Mouse (Mus musculus) frontal cortex, postnatal 10 days (tissue): Measurements from ENCODE around the gene Tcf21.

ENCODE experiments used
- DNase-seq, 2 experiments: peaks; one replicate each; pipeline ENCODE4 v3.0.0; 2022; ENCODE audit warnings: low spot score in 2 of 2, mixed read lengths in 1 of 2

The Tcf21 gene

DNA sequence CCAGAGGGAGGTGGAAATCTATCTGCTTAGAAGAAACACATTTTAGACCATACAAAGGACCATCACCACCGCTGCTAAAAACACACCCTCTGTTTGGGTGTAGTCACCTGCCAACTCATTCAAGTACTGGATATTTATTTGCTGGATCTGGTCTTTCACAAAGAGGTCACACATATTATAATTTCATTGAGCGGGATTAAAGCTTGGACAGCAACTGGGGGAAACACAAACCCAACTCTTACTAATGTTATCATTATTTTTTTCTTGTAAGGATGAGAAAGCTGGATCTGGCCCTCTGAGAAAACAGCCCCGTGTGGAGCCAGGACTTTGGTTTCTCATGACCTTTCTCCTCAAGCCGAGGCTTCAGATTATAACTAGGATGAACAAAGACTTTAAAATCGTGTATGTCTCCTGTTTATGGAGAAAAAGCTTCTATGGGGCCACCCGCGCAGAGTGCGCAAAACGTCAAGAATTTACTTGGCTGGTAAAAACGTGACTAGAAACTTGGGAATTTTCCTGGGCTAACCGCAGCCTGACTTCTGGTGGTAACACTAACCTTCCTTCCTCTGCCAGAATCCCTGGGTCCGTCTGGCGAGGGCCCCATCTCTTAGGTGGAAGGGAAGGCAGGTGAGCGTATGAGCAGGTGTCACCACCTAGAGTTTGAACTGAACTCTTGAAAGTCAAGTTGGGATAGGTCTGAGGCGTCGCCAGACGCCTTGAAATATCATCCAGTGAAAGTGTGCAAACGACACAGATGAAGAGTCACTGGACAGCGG, 4.3 kb downstream of the Tcf21 start:
- no peak for DNase-seq

- no peak for DNase-seq
Measured at GRCm38 (mm10) chr10:22814771-22815170, 5.2 kb downstream of the Tcf21 start.

DNA sequence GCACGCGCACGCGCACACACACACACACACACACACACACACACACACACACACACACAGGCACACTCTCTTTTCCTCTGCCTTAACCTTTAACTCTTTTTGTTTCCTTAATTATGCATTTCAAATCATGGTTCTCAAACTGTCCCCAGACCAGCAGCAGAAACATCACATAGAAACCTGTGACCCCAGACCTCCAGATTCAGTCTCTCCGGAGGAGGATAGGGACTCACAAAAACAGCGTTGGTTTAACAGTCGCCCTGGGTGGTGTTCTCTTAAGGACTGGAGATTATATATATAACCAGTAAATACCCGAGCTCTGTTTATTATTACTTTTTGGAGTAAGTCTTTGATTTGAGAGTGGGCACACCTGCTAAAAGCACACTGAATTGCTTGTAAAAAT, 5.7 kb downstream of the Tcf21 start:
- DNase-seq, result no peak

DNA sequence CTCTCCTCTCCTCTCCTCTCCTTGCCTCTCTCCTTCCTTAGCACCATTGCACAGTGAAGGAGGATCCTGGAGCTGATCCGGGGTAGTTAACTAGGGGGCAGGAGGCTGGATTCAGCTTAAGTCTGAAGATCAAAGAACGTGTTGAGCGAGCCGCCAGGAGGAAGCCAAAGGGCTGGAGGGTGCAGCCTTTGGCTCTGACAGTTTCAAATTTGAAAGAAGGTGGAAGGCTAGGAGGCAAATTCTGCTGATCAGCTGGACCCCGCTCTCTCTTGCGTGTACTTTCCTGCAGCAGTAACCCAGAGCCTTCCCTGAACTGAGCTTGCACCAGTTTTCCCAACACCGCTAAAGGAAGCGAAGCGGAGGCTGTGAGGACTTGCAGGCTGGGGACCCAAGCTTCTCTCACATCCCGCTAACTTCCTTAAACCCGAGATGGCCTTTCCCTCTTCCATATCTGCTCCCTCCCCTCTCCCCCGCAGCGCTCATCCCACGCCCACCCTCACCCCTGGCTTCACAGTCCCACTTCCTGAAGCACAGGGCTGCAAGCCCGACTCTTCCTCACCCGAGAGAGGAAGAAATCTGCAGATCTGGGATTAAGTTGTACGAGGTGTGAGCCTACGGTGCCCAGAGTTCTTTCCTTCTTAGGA, 6.5 kb downstream of the Tcf21 start:
- no peak for DNase-seq

DNA sequence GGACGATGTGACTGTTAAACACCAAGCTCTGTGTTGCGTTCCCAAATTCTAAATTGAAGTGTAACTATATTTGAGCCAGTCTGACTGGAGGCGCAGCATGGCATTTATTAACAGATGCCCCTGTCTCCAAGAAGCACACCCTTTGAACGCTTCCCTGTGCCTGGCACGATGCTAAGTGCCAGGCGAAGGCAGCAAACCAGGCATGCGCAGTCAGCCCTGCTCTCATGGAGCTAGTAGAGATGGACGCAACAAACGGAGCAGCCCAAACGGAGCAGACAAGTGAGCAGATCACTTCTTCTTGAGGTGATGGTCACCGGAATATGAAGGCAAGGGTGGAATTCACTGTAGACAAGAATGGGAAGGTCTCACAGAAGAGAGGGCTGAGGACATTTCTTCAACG, 8.1 kb downstream of the Tcf21 start:
- DNase-seq, result no peak

- no peak for DNase-seq
Measured at GRCm38 (mm10) chr10:22782684-22783083, 37.3 kb downstream of the Tcf21 start.

- no peak for DNase-seq
Measured at GRCm38 (mm10) chr10:22781466-22781865, 38.5 kb downstream of the Tcf21 start.

DNA sequence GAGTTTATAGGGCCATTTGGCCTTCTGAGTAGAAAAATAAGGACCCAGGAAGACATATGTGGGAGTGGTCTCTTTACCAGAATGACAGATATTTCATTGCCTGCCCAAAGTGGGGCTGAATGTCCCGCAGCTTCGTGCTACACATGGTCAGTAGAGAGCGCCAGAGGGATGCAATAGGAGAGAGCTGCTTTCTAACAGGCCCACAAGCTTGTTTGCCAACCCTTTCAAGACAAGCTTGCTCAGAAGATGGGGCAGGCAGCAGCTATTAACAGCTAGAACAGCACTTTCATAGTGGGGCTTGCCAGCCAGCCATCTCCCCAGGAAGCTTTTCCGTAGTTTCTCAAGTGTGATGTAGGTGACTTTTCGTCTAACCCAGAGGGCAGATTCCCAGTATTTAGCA, 42.0 kb downstream of the Tcf21 start:
- DNase-seq, result peak in 1 of 2 experiments; percentile 16

DNA sequence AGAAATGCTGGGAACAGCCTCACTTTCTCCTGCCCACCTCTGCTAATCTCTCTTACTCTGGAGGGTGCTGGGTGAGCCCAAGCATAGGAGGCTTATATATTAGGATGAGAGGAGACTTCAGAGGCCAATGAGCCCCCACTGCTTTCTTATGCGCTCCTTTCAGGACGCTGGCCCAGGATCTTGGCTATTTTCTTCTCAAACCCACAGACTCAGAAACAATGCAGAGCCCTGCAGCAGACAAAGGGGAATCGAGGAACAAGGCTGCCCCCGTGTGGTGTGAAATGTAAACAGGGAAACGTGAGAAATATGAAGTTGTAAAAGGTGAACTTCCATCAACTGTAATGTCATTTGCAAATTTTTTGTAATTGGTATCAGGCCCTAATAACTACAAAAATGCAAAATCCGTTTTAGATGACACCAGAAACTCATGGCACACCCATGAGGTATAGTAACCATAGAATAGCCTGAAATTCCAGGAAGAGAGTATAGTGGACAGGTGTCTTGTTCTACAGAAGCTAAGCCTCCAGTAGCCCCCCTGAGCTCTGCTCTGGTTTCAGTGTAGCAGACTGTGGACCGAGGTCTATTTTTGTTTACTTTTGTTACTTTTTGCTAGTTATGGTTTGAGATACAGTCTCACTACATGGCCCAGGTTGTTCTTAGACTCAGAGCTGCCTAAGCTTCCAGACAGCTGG, 43.8 kb downstream of the Tcf21 start:
- peak in 1 of 2 experiments; percentile 45 for DNase-seq

- DNase-seq, result no peak
Measured at GRCm38 (mm10) chr10:22775456-22775855, 44.5 kb downstream of the Tcf21 start.

DNA sequence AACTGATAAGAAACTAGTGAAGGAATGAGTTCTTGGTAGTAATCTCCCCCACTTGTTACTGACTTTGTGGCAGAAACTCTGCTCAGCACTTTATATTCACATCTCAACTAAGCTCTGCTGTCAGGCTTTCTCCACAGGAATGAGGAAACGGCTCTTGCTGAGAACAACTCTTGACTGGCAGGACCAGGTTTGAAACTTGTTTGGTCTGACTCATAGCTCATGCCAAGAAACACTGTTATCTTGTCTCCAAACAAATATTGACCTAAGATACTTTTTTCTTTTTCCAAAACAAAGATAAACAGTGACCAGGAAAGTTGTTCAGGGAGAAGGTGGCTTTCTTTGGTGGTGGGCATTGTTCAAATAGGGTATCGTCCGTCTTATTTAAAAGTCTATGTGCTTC, 45.3 kb downstream of the Tcf21 start:
- no peak for DNase-seq
